ENCODE assay signal across 30 mouse cellular contexts in genomic region chr10:77667402-77667801, GRCm38 (mm10). TPM values are rescaled to one million over a fixed set of nuclear protein-coding genes. Genes with fewer than 3 reads are reported as not detected.
DNase-seq lines count a peak whose midpoint lies in the region; ATAC-seq lines count a peak whose summit lies in the region.
"Had no signal": no experiment of that assay in that cellular context is flagged by ENCODE, and none has a peak within 500 bp of the region (broad histone marks: within the 10 kb centered on the region; RNA-seq: fewer than 3 reads in every experiment).

No protein-coding gene starts in this region.

- intact Hi-C loops in left cerebral cortex, postnatal 14 days (cut with DNase I): no loop called here

- H3K27ac ChIP-seq in midbrain, embryonic 10.5 days (replicated peaks): no peak overlapping the region
- H3K27ac ChIP-seq: embryonic facial prominence, embryonic 12.5 days; forebrain, embryonic 13.5 days; hindbrain, embryonic 15.5 days had no signal

- no peaks in the 10 kb centered on the region for H3K9me3 ChIP-seq in midbrain, embryonic 10.5 days (replicated peaks)
- H3K9me3 ChIP-seq: embryonic facial prominence, embryonic 12.5 days; forebrain, embryonic 13.5 days; G1E; heart, embryonic 12.5 days; hindbrain, embryonic 15.5 days had no signal

- 87% methylated on average over 4 of the region's 4 CpGs for WGBS in midbrain, embryonic 10.5 days

- no peak for DNase-seq in frontal cortex, postnatal 10 days (ENCODE audit: low spot score in 2 of 2)
- DNase-seq in left cerebral cortex, adult 18-20 months (ENCODE audit: low spot score in 2 of 2): peak; percentile 21 to 44
- DNase-seq in left cerebral cortex, postnatal 14 days (ENCODE audit: low spot score in 2 of 2): no peak
- DNase-seq in right cerebral cortex, postnatal 10 days (ENCODE audit: low spot score in 2 of 2): peak; percentile 50 to 54
- no peak for DNase-seq in right cerebral cortex, postnatal 14 days
- DNase-seq in fibroblast of lung, adult 2 months (ENCODE audit: low read depth): peak; percentile 10
- no peak for DNase-seq in midbrain, embryonic 10.5 days (ENCODE audit: low spot score)
- DNase-seq: adrenal gland, adult 2 months; adrenal gland, postnatal 25 days; B cell, adult 2 months; cerebellum, adult 2 months; cerebellum, postnatal 14 days; forebrain, postnatal 0 days; gastrocnemius, postnatal 14 days had no signal

- no peaks in the 10 kb centered on the region for H3K4me1 ChIP-seq in midbrain, embryonic 10.5 days
- H3K4me1 ChIP-seq: embryonic facial prominence, embryonic 12.5 days; forebrain, embryonic 13.5 days; heart, embryonic 12.5 days; hindbrain, embryonic 15.5 days had no signal

- H3K27me3 ChIP-seq in midbrain, embryonic 10.5 days (ENCODE audit: low read depth, poor library complexity, severe bottlenecking): no peaks in the 10 kb centered on the region
- H3K27me3 ChIP-seq: embryonic facial prominence, embryonic 12.5 days; forebrain, embryonic 13.5 days; hindbrain, embryonic 15.5 days; Patski had no signal

- peak; percentile 88 for ATAC-seq in frontal cortex, adult (ENCODE audit: low TSS enrichment)
- ATAC-seq: activated CD4-positive, CD25-positive, alpha-beta regulatory T cell, adult 4 months; CD4-positive, CD25-positive, alpha-beta regulatory T cell, adult 4 months; forebrain, embryonic 13.5 days; forebrain, postnatal 0 days; Patski had no signal

- no peaks in the 10 kb centered on the region for H3K36me3 ChIP-seq in midbrain, embryonic 10.5 days
- H3K36me3 ChIP-seq: embryonic facial prominence, embryonic 12.5 days; G1E; heart, embryonic 12.5 days; hindbrain, embryonic 15.5 days had no signal

- H3K4me3 ChIP-seq in midbrain, embryonic 10.5 days: no peak overlapping the region
- H3K4me3 ChIP-seq: embryonic facial prominence, embryonic 12.5 days; forebrain, embryonic 13.5 days; heart, embryonic 12.5 days; hindbrain, embryonic 15.5 days had no signal

RNA-seq across cellular contexts. Expression of gene Tspear, which starts 19.0 kb away (rescaled TPM):
- total RNA-seq in left cerebral cortex, adult 18-20 months (2021): under 1 TPM; 0.14 to 0.19 TPM
- under 1 TPM in 1 of 2 experiments, not detected in 1; 0.15 TPM for total RNA-seq in left cerebral cortex, postnatal 14 days (2021)
- 0.84 and 0.97 TPM in 2 replicates for polyA plus RNA-seq in midbrain, embryonic 10.5 days (2016; fragmentation: Nextera tagmentation; extraction: Ambion mirVana)
- total RNA-seq: G1E; gastrocnemius, adult 18-20 months; gastrocnemius, postnatal 14 days; heart, adult 8-10 months; heart, postnatal 25 days had no signal
- polyA plus RNA-seq: G1E; heart, embryonic 12.5 days; Patski had no signal

RNA-seq across cellular contexts. Expression of gene Gm19402, which starts 23.2 kb away (rescaled TPM):
- total RNA-seq in left cerebral cortex, adult 18-20 months (2021): not detected
- total RNA-seq in left cerebral cortex, postnatal 14 days (2021): not detected
- polyA plus RNA-seq in midbrain, embryonic 10.5 days (2016; fragmentation: Nextera tagmentation; extraction: Ambion mirVana): not detected in 2 replicates
- total RNA-seq: adrenal gland, adult 2 months; adrenal gland, postnatal 25 days; forebrain, postnatal 0 days; G1E; gastrocnemius, adult 18-20 months; gastrocnemius, postnatal 14 days; heart, adult 8-10 months; heart, postnatal 25 days had no signal
- polyA plus RNA-seq: activated CD4-positive, CD25-positive, alpha-beta regulatory T cell, adult 4 months; adrenal gland, adult 2 months; CD4-positive, CD25-positive, alpha-beta regulatory T cell, adult 4 months; cerebellum, adult 2 months; cortical plate, adult 2 months; embryonic facial prominence, embryonic 12.5 days; forebrain, embryonic 13.5 days; forebrain, postnatal 0 days; G1E; gonadal fat pad, adult 2 months; heart, embryonic 12.5 days; heart, embryonic 16.5 days; hindbrain, embryonic 11.5 days; hindbrain, embryonic 15.5 days; Patski had no signal

RNA-seq across cellular contexts. Expression of gene Gm9508, which starts 29.6 kb away (rescaled TPM):
- not detected for total RNA-seq in left cerebral cortex, adult 18-20 months (2021)
- not detected for total RNA-seq in left cerebral cortex, postnatal 14 days (2021)
- not detected in 2 replicates for polyA plus RNA-seq in midbrain, embryonic 10.5 days (2016; fragmentation: Nextera tagmentation; extraction: Ambion mirVana)
- total RNA-seq: adrenal gland, adult 2 months; adrenal gland, postnatal 25 days; forebrain, postnatal 0 days; G1E; gastrocnemius, adult 18-20 months; gastrocnemius, postnatal 14 days; heart, adult 8-10 months; heart, postnatal 25 days had no signal
- polyA plus RNA-seq: activated CD4-positive, CD25-positive, alpha-beta regulatory T cell, adult 4 months; adrenal gland, adult 2 months; CD4-positive, CD25-positive, alpha-beta regulatory T cell, adult 4 months; cerebellum, adult 2 months; cortical plate, adult 2 months; embryonic facial prominence, embryonic 12.5 days; forebrain, embryonic 13.5 days; forebrain, postnatal 0 days; G1E; gonadal fat pad, adult 2 months; heart, embryonic 12.5 days; heart, embryonic 16.5 days; hindbrain, embryonic 11.5 days; hindbrain, embryonic 15.5 days; Patski had no signal

RNA-seq across cellular contexts. Expression of gene Gm10272, which starts 39.0 kb away (rescaled TPM):
- total RNA-seq in left cerebral cortex, adult 18-20 months (2021): not detected
- total RNA-seq in left cerebral cortex, postnatal 14 days (2021): not detected
- not detected in 2 replicates for polyA plus RNA-seq in midbrain, embryonic 10.5 days (2016; fragmentation: Nextera tagmentation; extraction: Ambion mirVana)
- total RNA-seq: adrenal gland, adult 2 months; adrenal gland, postnatal 25 days; forebrain, postnatal 0 days; G1E; gastrocnemius, adult 18-20 months; gastrocnemius, postnatal 14 days; heart, adult 8-10 months; heart, postnatal 25 days had no signal
- polyA plus RNA-seq: activated CD4-positive, CD25-positive, alpha-beta regulatory T cell, adult 4 months; adrenal gland, adult 2 months; CD4-positive, CD25-positive, alpha-beta regulatory T cell, adult 4 months; cerebellum, adult 2 months; cortical plate, adult 2 months; embryonic facial prominence, embryonic 12.5 days; forebrain, embryonic 13.5 days; forebrain, postnatal 0 days; G1E; gonadal fat pad, adult 2 months; heart, embryonic 12.5 days; heart, embryonic 16.5 days; hindbrain, embryonic 11.5 days; hindbrain, embryonic 15.5 days; Patski had no signal

RNA-seq across cellular contexts. Expression of gene Gm10024, which starts 43.9 kb away (rescaled TPM):
- not detected for total RNA-seq in left cerebral cortex, adult 18-20 months (2021)
- total RNA-seq in left cerebral cortex, postnatal 14 days (2021): not detected
- polyA plus RNA-seq in midbrain, embryonic 10.5 days (2016; fragmentation: Nextera tagmentation; extraction: Ambion mirVana): not detected in 2 replicates
- total RNA-seq: adrenal gland, adult 2 months; adrenal gland, postnatal 25 days; forebrain, postnatal 0 days; G1E; gastrocnemius, adult 18-20 months; gastrocnemius, postnatal 14 days; heart, adult 8-10 months; heart, postnatal 25 days had no signal
- polyA plus RNA-seq: activated CD4-positive, CD25-positive, alpha-beta regulatory T cell, adult 4 months; adrenal gland, adult 2 months; CD4-positive, CD25-positive, alpha-beta regulatory T cell, adult 4 months; cerebellum, adult 2 months; cortical plate, adult 2 months; embryonic facial prominence, embryonic 12.5 days; forebrain, embryonic 13.5 days; forebrain, postnatal 0 days; G1E; gonadal fat pad, adult 2 months; heart, embryonic 12.5 days; heart, embryonic 16.5 days; hindbrain, embryonic 11.5 days; hindbrain, embryonic 15.5 days; Patski had no signal

Comparison
In these comparisons a context has a peak if more than half of its experiments do, and no peak if none do; other contexts are left out.
1. DNase-seq: peak in left cerebral cortex, adult 18-20 months (2 of 2), right cerebral cortex, postnatal 10 days (2 of 2) and fibroblast of lung, adult 2 months (single experiment); none in frontal cortex, postnatal 10 days (0 of 2), left cerebral cortex, postnatal 14 days (0 of 2), right cerebral cortex, postnatal 14 days (single experiment) and midbrain, embryonic 10.5 days (single experiment).